Mouse (Mus musculus): ENCODE data around the gene Sytl3.

Gene Sytl3

GRCm38 (mm10) chr17:6755176-6755575, 96.3 kb downstream of the Sytl3 start:
- DNase-seq (ENCODE audit: low spot score in 2 of 2), result no peak

GRCm38 (mm10) chr17:6755873-6756272, 97.0 kb downstream of the Sytl3 start:
- no peak for DNase-seq (ENCODE audit: low spot score in 2 of 2)

DNA sequence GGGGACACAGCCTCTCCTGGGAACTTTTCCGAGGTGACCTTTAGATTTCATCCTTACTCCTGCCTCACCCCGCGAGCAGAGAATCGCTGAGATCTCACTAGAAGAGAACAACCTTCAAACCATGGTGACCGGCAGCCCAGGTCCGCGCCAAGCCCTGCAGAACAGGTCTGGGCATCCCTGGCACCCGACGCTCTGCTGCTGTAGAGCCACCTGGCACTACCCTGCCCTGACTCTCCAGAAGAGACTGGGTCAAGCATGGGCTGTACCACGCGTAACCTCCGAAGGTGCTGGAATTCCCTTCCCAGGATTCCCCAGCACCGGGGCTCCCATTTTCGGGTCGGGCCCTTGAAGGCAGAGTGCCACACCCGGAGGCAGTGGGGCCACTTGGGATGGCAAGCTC, 99.0 kb downstream of the Sytl3 start:
- no peak for DNase-seq (ENCODE audit: low spot score in 2 of 2)

DNA sequence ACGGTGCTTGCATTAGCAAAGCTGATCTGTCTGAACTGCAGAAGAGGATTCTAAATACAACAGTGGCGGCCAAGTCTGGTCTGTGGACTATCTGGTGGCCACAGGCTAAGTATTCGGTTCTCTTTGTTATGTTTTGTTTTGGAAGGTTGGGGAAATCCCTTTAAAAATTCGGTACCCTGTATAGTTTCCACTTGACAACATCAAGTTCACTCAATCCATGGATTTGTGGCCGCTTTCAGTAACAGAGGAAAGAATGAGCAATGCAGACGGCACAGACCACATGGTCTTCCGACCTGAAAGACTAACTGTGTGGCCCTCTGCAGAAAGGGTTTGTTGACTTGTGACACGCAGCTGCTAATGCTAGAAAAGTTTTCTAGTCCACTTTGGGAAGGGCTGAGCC, 100.0 kb downstream of the Sytl3 start:
- DNase-seq (ENCODE audit: low spot score in 2 of 2), result no peak

DNA sequence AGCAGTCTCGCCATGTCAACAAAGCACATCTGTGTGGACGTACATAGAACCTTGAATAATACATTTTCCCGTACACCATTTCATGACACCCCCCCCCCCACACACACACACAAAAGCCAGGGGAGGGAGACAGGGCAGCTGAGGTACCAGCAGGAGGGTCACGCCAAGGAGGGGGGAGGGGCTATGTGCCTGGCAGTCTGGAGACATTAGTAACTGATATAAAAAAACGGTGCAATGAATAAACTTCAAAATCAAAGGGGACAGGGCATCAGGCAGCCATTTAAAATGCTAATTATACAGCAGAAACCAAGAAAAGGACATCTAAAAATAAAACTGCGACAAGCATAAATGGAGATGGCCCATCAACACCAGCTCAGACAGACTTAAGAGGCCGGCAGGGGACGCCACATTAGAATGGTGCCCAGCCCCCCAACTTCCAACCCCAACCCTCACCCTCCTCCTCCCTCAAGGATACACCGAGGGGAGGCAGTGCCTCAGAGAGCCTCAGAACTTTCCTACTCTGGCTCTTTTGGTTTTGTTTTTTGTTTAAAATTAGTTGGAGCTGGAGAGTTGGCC, 100.9 kb downstream of the Sytl3 start:
- DNase-seq (ENCODE audit: low spot score in 2 of 2), result no peak

GRCm38 (mm10) chr17:6763513-6764226, 104.8 kb downstream of the Sytl3 start:
- no peak for DNase-seq (ENCODE audit: low spot score in 2 of 2)

GRCm38 (mm10) chr17:6764227-6764593, 105.3 kb downstream of the Sytl3 start:
- DNase-seq (ENCODE audit: low spot score in 2 of 2), result no peak

GRCm38 (mm10) chr17:6764730-6765129, 105.8 kb downstream of the Sytl3 start:
- no peak for DNase-seq (ENCODE audit: low spot score in 2 of 2)

GRCm38 (mm10) chr17:6765886-6766285, 107.0 kb downstream of the Sytl3 start:
- no peak for DNase-seq (ENCODE audit: low spot score in 2 of 2)

GRCm38 (mm10) chr17:6766823-6767222, 107.9 kb downstream of the Sytl3 start:
- DNase-seq (ENCODE audit: low spot score in 2 of 2), result no peak

DNA sequence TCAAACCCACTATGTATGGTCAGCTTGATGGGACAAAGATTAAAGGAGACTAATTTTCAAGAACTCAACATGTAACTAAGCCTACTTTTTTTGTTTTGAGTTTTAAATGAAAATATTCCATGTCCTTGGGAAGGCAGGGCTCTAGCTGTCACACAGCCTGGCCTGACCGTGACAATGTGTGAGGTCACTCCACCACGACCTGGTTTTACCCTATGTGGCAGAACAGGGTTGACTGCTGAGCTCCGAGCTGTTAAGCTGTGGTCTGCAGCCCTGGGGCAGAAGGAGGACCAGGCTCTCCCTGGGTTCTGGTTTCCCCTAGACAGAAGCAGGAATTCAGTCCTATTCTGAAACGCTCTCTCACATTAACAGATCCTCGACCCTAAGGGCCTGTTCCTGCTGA, 108.9 kb downstream of the Sytl3 start:
- DNase-seq (ENCODE audit: low spot score in 2 of 2), result no peak

DNA sequence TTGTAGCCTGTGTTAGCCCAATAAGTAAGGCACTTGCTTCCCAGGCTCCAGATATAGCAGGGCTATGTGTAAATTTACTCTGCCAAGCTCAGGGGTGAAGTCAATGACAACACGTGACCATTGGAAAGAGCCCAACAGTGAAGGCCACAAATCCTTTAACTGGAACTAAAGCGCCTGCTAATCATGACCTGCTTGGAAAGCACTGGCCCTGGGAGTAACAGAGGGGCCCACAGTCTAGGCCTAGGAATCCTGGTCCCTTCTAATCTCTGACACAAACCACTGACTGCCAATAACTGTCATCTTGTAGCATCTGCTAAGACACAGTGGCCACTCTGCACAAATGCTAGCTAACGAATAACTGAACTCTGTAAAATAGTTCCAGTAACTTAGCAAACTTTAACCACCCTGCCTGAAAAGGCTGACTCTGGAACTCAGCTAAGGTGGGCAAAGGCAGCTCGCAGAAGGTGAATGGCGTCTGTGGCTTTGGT, 109.5 kb downstream of the Sytl3 start:
- DNase-seq (ENCODE audit: low spot score in 2 of 2), result no peak

GRCm38 (mm10) chr17:6769602-6770001, 110.7 kb downstream of the Sytl3 start:
- DNase-seq (ENCODE audit: low spot score in 2 of 2), result no peak

- no peak for DNase-seq (ENCODE audit: low spot score in 2 of 2)
Observed at GRCm38 (mm10) chr17:6771661-6772489, 113.0 kb downstream of the Sytl3 start.

DNA sequence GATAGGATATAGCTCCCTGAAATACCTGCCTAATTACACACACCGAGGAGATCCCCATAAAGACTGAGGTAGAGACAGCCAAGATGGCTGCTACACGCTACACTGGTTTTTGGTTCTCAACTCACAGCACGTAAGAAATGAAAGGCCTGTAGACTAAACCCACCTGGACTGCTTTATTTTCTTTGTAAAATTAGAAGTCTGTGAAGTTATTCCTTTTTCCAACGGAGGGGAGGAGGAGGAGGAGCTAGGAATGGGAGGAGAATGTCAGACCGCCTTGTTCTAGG, 113.5 kb downstream of the Sytl3 start:
- no peak for DNase-seq (ENCODE audit: low spot score in 2 of 2)

DNA sequence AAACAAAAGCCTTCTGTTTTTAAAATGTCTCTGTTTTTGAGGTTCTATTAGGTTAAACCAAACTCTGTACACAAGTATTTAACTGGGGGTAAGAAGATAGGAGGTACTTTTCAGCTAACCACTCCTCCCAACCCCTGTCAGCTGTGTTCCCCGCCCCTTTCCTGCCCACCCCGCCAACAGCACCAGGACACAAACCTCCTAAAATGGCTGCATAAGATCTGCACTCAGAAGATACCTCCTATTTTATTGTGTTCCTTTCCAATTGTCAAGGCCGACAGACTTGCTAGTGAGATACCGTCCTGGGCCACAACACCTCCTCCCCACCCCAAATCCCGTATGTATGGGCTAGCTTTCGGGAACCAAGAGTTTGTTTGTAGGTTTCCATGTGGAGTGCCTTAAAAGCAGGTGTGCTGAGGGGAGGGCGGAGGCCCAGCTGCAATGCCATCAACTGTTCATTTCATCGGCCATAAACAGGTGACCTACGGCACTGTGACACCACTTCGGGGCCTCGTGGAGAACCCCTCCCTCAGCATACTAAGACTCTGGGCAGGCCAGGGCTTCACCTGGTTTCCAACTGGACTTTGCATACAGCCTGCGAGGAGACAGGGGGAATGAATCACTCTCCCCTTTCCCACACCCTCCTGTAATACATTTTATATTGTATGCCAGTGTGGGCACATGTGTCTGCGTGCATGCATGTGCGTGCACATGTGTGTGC, 114.5 kb downstream of the Sytl3 start:
- DNase-seq (ENCODE audit: low spot score in 2 of 2), result no peak

- peak; percentile 40 to 55 for DNase-seq (ENCODE audit: low spot score in 2 of 2)
Observed at GRCm38 (mm10) chr17:6775221-6775620, 116.3 kb downstream of the Sytl3 start.

- no peak for DNase-seq (ENCODE audit: low spot score in 2 of 2)
Observed at GRCm38 (mm10) chr17:6775671-6776070, 116.8 kb downstream of the Sytl3 start.

DNA sequence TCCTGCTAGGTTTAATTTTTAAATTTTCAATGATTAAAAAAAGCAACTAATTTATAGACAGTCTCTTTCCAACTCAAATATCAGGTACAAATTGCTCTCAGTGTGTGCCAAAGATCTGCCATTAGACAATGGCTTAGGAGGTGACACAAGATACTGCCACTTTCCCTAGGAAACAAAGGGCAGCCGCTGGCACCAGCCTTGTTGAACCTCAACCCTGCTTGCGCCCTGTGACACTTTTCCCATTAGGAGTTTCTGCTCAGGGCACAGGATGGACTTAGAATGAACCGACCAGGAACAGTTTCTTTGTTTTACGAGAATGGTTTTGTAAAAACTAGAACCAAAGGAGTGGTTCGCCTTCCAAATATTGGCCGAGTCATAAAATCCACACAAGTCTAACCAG, 117.2 kb downstream of the Sytl3 start:
- no peak for DNase-seq (ENCODE audit: low spot score in 2 of 2)

DNA sequence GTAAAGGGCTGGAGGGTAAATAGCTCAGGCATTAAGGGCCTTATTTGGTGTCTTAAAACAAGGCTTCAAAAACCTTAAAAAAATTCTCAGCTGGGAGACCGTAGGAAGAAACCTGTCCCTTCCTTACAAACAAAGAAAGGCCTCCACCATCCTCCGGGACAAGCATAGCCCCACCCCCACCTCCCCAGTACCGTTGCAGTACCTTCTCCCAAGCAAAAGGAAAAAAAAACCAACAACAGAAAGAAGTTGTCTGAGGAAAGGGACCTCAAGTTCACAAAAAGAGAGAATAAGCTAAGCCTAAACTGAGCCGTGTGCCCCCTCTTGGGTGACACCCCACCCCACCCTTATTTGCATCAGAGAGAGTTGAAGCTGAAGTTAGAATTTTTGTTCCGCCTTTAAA, 117.7 kb downstream of the Sytl3 start:
- peak; percentile 47 to 48 for DNase-seq (ENCODE audit: low spot score in 2 of 2)

DNA sequence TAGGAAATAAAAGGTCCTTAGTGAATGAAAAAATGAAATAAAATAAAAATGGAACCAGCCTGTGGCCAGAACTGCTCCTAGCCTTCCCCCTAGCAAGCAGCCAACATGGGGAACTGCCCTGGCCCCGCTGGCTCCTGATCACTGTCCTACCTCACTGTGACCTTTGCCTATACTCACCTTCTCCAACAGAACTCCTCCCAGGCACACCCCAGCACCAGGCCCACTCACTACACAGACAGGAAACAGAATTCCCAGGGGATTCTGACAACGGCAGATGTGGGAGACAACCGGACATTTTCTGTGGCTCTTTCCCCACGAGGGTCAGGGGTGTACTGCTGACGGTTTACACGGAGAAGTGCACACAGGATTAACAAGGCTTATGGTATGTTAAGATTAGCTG, 118.2 kb downstream of the Sytl3 start:
- no peak for DNase-seq (ENCODE audit: low spot score in 2 of 2)

- DNase-seq (ENCODE audit: low spot score in 2 of 2), result peak in 1 of 2 experiments; percentile 37
Observed at GRCm38 (mm10) chr17:6777629-6778331, 118.9 kb downstream of the Sytl3 start.
